Mouse (Mus musculus): Measurements from ENCODE around the gene Zscan20. TPM values are rescaled to one million over a fixed set of nuclear protein-coding genes. Genes with fewer than 3 reads are reported as not detected.
"Not testable (repeated sequence)": the region's sequence is repeated elsewhere in the genome, so short reads cannot be mapped to it uniquely, and the experiment has no call there.

Gene Zscan20
- polyA plus RNA-seq, 1 experiment from 2014 or later = 2.6 TPM

DNA sequence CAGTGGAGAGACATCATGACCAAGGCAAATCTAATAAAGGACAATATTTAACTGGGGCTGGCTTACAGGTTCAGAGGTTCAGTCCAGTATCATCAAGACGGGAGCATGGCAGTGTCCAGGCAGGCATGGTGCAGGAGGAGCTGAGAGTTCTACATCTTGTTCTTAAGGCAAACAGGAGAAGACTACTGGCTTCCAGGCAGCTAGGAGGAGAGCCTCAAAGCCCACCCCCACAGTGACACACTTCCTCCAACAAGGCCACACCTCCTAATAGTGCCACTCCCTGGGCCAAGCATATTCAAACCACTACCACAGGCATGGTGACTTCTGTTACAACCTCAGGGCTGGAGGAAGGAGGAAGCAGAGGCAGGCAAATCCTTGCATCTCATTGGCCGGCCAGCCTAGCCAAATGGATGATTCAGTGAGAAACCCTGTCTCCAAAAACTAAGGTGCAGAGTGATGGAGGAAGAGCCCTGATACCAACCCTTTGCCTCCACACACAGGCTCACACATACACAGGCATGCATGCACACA lies 65.9 kb downstream of the Zscan20 start:
- H3K27ac ChIP-seq (ENCODE audit: low read depth, low read length); H3K9me3 ChIP-seq (replicated peaks; ENCODE audit: control insufficient read depth, low read length); H3K4me1 ChIP-seq (ENCODE audit: control insufficient read depth, insufficient read depth, low read length); H3K4me3 ChIP-seq (ENCODE audit: low read depth, low read length); H3K36me3 ChIP-seq (ENCODE audit: control insufficient read depth, insufficient read depth, low read length); ATAC-seq (replicated peaks; ENCODE audit: insufficient number of reproducible peaks, low FRiP score, low TSS enrichment); H3K27me3 ChIP-seq (ENCODE audit: control insufficient read depth, insufficient read depth, low read length); H3K9ac ChIP-seq (ENCODE audit: low read depth, low read length); H3K4me2 ChIP-seq: not testable (repeated sequence)
- WGBS (ENCODE audit: insufficient replicate concordance) = 62% methylated on average over 2 of the region's 2 CpGs

DNA sequence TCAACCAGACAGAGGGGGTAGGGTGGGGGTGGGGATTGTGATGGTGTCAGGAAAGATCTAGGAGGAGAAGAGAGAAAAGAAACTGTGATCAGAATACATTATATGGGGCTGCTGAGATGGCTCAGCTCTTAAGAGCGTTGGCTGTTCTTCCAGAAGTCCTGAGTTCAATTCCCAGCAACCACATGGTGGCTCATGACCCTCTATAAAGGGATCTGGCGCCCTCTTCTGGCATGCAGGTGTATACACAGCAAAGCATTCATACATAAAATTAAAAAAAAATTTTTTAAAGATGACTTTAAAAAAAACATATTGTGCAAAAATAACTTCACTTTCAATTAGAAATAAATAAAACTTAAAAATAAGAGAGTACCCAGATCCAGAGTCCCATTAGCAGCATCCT lies 66.5 kb downstream of the Zscan20 start:
- Histone ChIP-seq H3K4me2 (no peak overlapping the region), H3K4me1 (ENCODE audit: control insufficient read depth, insufficient read depth, low read length) (no peaks in the 10 kb centered on the region)
- WGBS (ENCODE audit: insufficient replicate concordance) = 17% methylated on average over 2 of the region's 2 CpGs

More for the DNA sequence above, 66.5 kb downstream of the Zscan20 start:
- Histone ChIP-seq H3K27ac (ENCODE audit: low read depth, low read length) (no peak overlapping the region), H3K9ac (ENCODE audit: low read depth, low read length) (no peak overlapping the region), H3K27me3 (ENCODE audit: control insufficient read depth, insufficient read depth, low read length) (no peaks in the 10 kb centered on the region), H3K36me3 (ENCODE audit: control insufficient read depth, insufficient read depth, low read length) (no peaks in the 10 kb centered on the region), H3K4me3 (ENCODE audit: low read depth, low read length) (no peak overlapping the region), H3K9me3 (replicated peaks; ENCODE audit: control insufficient read depth, low read length) (no peaks in the 10 kb centered on the region)
- ATAC-seq (replicated peaks; ENCODE audit: insufficient number of reproducible peaks, low FRiP score, low TSS enrichment) = no peak

Other genes starting within 250 kb of the Zscan20 start
- gene Tlr12, start 8.5 kb upstream of the Zscan20 start, polyA plus RNA-seq (2014; fragmentation: Nextera tagmentation; extraction: Ambion mirVana) = 0.07 and 0.29 TPM in 2 replicates
- gene Phc2, start 44.6 kb upstream of the Zscan20 start, polyA plus RNA-seq (2014; fragmentation: Nextera tagmentation; extraction: Ambion mirVana) = 30.8 and 31.7 TPM in 2 replicates
- gene A3galt2, start 145.3 kb upstream of the Zscan20 start, polyA plus RNA-seq (2014; fragmentation: Nextera tagmentation; extraction: Ambion mirVana) = 0.11 and 0.20 TPM in 2 replicates
- 21.0 and 21.3 TPM in 2 replicates for gene Zfp362, start 195.9 kb upstream of the Zscan20 start, polyA plus RNA-seq (2014; fragmentation: Nextera tagmentation; extraction: Ambion mirVana)

Measured in heart, embryonic 11.5 days (tissue).